Mouse (Mus musculus) kidney, adult 8-10 months (tissue): ENCODE data around the gene 6030468B19Rik.
"Not testable (repeated sequence)": the region's sequence is repeated elsewhere in the genome, so short reads cannot be mapped to it uniquely, and the experiment has no call there.

Source experiments
- DNase-seq, 2 experiments: peaks; one replicate each; pipeline ENCODE4 v3.0.0; 2022

The 6030468B19Rik gene

DNA sequence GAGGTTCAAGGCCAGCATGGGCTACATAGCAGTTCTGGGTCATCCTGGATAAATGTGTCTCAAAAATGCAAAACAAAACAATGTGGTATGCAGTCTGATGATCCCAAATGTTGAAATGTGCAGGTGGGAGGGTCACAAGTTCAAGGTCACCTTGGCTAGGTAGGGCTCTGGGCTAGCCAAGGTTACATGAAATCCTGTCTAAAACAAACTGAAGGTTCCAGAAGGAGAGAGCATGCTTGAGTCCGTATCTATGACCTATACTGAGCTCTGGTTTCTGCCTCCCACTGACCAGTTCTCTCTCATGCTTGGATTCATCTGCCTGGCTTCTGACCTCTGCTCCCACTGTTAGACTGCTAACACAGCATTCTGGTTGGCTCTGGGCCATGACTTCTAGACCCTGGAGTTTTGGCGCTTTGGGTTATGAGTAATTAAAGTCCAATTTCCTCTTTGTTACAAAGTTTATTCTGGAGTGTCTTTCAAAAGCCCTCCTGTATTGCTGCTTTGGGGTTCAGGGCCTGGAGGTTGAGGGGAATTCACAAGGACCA lies 32.3 kb downstream of the 6030468B19Rik start:
- peak; percentile 92 to 94 for DNase-seq

DNA sequence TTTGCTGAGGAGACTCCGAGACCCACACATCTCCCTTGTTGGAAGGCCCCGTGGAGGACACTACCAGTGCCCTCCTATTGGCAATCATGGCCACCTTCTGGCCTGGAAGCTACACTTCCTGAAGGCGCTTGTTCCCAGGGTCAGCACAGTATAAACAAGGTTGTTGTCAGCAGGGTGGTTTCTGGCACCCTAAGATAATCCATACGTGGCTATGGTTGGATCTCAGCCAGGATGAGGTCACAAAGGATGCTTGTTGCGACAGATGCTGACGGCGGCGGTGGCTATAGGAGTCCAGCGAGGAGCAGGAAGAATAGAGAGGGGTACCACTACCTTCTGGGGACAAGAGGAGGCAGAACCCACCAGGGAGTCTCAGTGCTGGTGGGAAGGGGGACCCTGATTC lies 32.9 kb downstream of the 6030468B19Rik start:
- DNase-seq = no peak

DNA sequence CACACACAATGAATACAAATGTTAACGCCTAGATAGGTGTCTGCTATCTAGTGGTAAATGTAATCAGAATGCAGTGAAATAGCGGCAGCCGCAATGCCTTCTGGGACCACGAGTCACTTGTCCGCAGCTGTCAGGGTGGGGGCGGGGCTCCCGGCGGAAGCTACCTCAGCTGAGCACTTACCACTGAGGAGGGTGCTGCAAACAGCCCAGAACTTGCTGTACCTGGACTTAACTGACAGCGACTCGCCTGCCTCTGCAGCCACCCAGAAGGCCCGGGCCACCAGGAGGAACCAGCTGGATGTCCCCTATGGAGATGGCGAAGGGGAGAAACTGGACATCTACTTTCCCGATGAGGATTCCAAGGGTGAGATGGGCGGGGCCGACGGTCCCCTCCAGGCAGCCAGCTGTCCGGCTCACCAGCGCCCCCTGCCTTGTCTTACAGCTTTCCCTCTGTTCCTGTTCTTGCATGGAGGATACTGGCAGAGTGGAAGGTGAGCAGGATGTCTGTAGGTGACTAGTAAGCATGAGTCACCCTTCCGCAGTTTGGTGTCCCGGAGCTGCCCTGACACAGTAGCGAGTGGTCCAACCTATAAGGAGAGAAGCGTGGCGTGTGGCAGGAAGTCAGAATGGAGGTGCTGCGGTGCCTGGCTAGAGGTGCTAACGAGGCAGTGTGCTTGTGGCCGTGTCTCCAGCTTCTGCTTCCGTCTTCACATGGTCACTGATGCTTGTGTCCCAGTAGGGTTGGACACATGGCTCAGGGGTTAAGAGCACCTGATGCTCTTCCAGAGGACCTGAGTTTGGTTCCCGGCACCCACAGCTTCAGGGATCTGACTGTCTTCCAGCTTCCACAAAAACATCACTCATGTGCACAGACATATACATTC lies 34.9 kb downstream of the 6030468B19Rik start:
- DNase-seq = peak; percentile 57 to 80

DNA sequence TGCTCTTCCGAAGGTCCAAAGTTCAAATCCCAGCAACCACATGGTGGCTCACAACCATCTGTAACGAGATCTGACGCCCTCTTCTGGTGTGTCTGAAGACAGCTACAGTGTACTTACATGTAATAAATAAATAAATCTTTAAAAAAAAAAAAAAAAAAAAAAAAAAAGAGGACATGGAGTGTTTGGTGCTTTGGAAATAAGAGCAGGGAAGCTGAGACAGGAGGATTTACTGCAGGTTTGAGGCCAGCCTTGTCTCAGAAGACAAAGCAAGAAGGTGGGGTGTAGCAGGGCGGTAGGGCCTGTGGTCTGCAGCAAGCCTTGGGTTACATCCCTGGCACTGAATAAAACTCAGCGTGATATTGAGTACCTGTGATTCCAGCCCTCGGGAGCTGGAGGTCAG lies 36.0 kb downstream of the 6030468B19Rik start:
- not testable (repeated sequence) for DNase-seq

DNA sequence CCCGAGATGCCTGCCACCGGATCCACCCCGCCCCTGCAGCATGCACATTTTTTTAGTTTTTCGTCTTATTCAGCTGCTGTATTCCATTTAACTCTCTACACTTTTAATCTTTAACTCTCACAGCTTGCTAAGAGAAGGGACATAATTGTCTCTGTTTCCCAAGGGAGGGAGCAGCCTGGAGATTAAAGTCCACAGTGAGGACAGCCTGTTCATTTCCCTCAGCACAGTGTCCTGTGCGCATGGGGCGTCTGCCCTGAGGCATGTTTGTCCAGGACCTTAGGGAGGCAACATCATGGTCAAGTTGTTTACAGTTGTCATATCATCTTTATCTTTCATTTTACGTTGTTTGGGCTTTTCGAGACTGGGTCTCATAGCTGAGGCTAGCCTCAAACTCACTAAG lies 36.6 kb downstream of the 6030468B19Rik start:
- peak; percentile 81 to 85 for DNase-seq

DNA sequence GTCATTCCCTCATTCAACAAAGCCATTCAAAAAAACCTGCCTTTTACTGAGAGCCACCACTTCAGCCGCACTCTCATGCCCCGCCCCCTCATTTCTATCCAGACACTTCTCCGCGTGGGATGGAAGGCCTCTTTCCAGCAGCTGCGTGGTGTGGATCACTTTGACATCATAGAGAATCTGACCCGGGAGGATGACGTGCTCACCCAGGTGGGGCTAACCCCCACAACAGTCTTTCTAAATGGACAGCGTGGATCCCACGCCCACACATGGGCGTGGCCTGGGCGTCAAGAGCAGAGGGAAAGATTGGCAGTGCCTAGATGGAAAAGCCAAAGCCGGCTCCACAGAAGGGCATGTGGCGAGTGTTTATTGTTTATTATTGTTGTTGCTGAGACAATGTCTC lies 38.8 kb downstream of the 6030468B19Rik start:
- peak in 1 of 2 experiments; percentile 58 for DNase-seq

DNA sequence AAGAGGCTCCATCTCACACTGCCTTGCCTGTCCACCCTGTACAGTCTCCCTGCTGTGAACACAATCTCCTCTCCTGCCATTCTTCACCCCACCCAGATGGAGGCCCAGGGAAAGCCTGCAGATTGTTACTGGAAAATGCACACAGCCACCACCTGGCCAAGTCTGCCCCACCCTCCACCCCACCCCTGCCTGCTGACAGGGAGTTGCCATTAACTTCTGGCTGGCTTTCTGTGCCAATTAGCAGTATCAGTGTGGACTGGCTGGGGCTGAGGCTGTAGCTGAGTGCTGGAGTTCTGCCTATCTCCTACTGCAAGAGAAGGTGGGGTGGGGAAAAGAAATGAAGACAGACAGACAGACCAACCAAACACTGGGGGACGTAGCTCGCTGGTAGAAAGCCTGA lies 41.1 kb downstream of the 6030468B19Rik start:
- peak in 1 of 2 experiments; percentile 54 for DNase-seq

DNA sequence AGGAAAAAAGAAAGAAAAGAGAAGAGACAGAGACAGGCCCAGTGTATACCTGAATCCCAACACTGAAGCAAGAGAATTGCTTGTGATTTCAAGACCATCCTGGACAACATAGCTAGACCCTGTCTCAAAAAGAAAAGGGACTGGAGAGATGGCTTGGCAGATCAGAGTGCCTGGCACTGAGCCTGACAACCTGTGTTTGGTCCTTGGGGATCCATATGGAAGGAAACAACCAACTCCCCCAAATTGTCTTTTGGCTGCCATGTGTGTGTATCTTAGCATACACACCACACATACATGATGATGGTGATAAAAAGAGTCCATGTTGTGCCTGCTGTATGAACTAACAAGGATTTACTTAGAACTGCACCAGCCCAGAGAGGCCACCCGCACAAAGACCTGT lies 41.6 kb downstream of the 6030468B19Rik start:
- no peak for DNase-seq

DNA sequence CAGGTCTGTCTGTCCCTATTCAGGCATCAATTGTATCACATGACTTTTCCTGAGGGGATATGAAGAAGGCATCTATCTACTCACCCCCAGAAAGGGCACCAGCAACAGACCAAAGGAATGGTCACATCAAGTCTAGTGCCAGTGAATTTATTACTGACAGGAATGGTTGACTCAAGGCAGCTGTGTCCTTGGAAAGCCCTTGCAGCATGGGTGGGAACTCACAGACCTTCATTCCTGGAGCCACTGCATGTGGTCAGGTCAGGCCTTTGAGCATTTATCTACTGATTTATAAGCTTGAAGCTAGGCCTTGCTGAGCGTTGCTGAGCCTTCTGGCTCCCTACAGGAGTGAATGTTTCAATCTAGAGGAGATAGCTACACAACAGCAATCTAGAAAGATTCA lies 43.5 kb downstream of the 6030468B19Rik start:
- no peak for DNase-seq

DNA sequence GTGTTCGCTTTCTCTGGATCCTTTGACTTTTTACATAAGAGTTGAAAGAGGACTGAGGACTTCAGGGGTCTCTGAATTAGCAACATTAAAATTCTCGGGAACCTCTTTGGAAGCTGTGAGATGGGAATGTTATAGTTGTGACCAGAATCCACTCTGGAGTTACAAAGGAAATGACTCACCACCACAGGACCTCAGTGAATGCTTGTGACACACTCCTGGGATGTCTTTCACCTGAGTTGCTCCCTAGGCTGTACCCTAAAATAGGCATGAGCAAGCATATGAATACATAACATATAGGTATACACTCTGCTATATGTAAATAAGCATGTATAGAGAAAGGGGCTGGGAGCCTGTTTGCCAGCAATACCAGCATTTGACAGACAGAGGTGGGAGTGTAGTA lies 46.0 kb downstream of the 6030468B19Rik start:
- DNase-seq = no peak

DNA sequence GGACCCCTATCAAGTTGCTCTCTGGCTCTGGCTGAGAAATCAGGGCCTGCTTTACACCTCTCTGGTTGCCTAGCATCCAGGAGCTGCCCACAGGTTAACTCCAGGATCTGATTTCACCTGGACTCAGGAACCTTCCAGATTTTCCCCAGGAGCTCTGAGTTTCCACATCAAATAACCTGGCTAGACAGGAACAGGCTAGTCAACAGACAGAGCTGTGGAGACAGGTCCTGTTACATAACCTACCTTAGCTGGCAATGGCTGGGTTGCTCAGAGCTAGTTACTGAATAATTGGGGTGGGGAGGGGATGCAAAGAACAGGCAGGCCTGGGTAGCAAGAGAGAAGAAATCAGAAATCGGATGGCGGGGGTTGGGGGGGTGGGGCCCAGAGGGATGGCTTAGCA lies 47.5 kb downstream of the 6030468B19Rik start:
- DNase-seq = peak; percentile 69 to 89

DNA sequence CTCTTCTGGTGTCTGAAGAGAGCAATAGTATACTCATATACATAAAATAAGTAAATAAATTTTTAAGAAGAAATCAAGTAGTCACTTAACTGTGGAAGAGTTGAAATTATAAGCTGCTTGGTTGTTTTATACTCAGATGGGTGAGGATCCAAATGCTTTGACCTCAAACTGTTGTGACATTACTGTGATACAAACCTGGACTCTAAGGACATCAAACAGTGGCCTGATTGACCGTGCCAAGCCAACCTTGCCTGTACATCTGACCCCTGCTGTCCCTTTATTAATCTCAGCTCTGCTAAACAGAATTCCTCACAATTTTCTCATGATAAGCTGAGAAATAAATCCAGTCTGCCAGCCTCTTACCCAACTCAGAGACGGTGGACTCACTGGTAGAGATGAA lies 48.2 kb downstream of the 6030468B19Rik start:
- DNase-seq = no peak

DNA sequence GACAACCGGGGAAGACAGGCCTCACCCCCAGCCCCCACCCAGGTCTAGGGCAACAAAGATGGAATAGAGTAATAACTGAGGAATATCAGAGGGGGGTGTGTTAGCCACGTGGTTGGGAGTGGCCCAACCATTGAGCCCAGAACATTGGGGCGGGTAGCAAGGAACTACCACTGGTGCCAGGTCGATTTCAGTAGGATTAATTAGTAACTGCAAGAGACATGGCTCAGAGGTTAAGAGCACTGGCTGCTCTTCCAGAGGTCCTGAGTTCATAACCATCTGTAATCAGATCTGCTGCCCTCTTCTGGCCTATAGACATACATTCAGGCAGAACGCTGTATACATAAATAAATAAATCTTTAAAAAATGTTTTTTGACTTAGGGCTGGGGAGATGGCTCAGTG lies 49.2 kb downstream of the 6030468B19Rik start:
- peak; percentile 80 to 84 for DNase-seq

DNA sequence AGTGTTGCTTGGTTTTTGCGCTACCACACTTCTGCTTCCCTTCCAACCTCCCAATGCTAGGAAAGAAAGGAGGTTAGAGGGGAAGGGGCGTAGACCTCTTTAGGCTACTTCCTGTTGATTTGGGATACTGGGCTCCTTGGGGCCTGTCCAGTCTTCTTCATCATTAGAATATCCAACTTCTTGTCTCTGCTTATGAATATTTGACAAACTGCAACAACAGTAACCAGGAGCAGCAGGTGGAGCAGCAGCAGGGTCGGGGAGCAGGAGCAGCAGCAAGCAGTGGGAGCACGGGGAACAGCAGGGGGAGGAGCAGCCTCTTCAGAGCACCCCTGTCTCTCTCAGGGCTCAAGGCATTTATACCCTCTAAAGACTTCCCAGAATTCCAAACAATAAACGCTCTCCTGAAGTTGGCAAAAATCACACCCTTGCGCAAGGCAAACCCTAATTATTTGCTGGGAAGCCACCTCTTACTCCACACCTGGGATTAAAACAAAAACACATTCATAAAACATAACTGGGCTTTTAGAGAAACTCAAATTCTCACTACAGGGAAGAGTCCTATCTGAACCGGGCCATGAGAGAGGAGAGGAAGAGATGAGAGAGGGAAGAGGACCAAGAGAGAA lies 50.2 kb downstream of the 6030468B19Rik start:
- DNase-seq = no peak

DNA sequence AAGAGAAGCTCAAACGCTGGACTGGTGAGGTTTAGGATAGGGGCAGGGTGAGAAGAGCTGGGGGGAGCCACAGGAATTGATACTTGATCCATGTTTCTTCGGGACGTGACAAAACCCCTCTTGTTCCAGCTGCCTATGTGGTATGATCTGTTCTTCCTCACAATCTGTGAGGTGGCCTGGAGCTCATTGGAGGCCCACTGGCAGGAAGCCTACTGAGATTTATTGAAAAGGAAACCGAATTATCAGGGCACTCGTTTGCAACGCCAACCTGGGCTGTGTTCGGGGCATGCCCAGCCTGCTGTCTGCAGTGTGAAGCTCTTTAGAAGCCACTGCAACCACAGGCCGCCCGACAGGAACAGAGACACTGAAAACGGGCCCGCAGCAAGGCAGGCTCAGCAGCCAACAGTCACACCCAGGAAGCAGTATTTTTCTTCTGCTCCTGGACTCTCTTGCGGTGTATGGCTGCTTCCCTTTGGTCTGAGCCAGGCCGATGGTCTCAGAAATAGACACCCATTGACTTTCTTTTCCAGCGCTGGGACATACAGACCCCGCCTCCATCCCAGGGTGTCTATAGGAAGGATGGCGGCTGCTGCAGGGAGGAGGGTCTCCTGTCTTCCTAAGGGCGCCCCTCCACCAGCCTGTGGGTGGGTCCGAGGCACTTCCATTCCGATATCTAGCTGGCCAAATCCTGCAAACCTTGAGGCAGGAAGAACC lies 51.0 kb downstream of the 6030468B19Rik start:
- no peak for DNase-seq

DNA sequence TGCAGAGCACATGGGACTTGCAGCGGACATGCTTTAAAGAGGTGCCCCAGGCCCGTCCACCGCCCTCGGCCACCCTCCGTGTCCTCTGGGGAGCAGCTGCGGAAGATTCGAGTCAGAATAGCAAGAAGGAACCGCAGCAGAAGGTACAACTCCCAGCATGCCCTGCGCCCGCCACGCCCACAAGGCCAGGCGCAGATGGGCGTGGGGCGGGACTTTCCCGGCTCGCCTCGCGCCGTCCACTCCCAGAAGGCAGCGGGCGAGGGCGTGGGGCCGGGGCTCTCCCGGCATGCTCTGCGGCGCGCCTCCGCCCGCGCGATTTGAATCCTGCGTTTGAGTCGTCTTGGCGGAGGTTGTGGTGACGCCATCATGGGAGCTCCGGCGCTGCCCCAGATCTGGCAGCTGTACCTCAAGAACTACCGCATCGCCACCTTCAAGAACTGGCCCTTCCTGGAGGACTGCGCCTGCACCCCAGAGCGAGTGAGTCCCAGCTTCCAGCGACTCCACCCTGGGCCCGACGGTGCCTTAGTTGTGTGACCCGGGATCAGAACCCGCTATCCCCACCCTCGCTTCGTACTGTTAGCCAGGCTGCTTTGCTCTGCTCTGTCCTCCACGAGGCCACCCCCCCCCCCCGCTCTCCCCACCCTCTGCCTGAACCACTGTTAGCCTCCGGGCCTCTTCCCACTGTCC lies 51.7 kb downstream of the 6030468B19Rik start, which contains the start of gene Birc5:
TSS of gene Birc5 (plus strand) at position 267 of the 687 bp plus-strand sequence.
- peak; percentile 96 for DNase-seq

DNA sequence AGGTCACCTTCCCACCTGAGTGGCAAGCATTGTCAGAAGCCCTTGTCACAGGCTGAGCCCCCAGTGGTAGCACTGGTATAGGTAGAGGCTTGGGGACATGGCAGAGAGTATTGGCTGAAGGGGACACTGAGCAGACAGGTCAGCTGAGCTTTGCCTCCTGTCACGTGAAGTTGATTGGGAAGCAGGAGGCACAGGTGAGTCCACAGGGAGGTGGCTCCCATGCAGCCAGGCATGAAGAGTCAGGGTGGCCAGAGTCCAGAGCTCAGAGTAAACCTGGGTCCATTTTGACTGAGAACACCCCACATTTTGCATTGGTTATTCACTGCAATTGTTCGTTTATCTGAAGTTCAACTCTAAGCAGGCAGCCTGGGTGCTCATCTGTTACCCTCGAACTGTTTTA lies 55.4 kb downstream of the 6030468B19Rik start:
- no peak for DNase-seq

DNA sequence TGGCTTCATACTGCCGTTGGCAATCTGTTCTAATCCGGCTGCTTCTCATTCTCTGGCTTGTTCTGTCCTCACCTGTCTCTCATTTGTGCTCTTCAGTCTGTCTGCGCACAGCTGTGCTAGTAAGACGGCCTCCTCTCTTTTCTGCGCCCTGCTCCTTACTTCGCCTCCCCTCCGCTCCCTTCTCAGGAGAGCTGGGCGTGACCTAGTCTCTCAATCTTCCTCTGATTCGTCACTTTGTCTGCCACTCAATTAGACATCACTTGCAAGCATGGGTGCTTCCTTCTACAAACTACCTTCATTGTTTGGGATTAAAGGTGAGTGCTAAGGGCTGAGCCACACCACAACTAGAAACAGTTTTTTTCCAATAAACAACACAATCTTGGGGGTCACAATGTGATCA lies 56.8 kb downstream of the 6030468B19Rik start:
- no peak for DNase-seq

DNA sequence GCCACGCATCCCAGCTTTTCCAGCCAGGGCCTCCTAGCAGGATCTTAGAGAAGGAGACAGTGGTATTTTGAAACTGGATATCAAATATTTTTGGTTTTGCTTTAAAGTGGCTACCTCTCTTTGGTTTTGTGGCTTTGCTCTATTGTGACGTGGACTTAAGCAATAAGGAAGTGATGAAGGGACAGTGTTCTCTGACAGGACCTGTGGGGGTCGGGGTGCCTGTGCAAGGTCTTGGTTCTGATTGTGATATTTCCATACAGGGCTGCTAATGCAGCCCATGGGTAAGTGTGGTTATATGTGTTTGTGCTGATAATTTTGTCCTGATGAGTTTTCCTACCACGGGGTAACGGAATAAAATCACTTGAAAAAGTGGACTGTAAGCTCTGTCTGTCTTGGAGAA lies 57.9 kb downstream of the 6030468B19Rik start:
- DNase-seq = no peak

DNA sequence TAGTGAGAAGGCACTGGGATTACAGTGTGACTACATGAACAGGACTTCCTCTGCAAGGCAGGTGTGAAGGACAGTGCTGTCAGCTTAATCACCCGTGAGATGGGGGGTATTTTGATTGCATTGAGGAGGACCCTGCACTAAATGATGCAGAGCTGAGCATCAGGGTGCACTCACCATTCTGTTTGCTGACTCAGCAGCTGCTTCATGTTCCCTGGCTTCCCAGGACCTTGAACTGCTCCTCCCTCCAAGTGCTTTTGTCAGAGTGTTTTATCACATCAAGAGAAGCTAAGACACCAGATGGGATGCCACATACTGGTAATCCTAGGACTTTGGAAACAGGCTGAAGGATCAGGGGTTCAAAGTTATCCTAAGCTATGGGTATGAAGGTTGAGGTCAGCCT lies 58.5 kb downstream of the 6030468B19Rik start:
- DNase-seq = no peak
